In the genomic region with DNA sequence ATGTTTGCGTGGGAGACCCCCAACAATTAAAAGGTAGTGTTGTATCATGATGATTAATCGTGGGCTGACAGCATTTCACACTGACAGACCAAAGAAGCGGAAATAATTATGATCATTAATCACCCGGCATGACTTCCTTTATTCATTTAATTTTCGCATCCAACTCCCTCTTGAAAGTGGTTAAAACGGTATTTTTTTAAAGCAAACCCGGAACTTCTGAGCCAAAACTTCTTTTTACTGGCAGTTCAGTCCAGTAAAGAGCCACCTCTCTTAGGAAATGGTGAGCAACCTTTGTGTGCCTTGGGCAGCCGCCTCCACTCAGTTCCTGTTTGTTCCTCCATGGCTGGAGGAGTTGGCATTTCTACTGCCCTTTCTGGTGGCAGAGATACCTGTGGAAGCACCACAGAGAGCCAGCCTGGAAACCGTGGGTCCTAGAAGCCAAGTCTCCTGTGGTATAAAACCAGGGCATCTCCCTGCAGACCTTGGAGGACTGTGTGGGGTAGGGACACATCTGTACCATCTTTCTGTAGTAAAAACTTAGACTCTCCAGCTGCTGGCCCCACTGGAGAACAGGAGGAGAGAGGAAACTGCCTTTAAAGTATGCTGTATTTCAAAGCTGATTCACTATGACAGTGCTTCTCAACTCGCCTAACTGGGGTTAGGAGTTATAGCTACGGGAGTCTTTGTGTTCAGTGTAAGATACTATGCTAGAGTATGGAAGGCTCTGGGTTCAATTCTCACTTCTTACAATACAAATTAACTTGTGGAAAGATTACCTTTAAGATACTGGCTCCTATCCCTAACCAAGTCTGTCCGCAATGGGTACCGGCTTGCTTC, we compare ENCODE assay signal across 8 mouse cellular contexts. TPM values are rescaled to one million over a fixed set of nuclear protein-coding genes. Genes with fewer than 3 reads are reported as not detected.
DNase-seq lines count a peak whose midpoint lies in the region; ATAC-seq lines count a peak whose summit lies in the region.

No protein-coding gene starts in this region.

- H3K4me3 ChIP-seq in heart, embryonic 13.5 days, result peak overlapping the region; percentile 93
- peak overlapping the region; percentile 73 for H3K4me3 ChIP-seq in heart, embryonic 16.5 days (ENCODE audit: low read length)
- H3K4me3 ChIP-seq in limb, embryonic 11.5 days (ENCODE audit: low read depth, low read length), result peak overlapping the region; percentile 76
- H3K4me3 ChIP-seq in midbrain, embryonic 13.5 days (replicated peaks), result peak overlapping the region; percentile 66

- H3K9me3 ChIP-seq in heart, embryonic 13.5 days, result no peaks in the 10 kb centered on the region
- H3K9me3 ChIP-seq in heart, embryonic 16.5 days (replicated peaks; ENCODE audit: control insufficient read depth, low read length), result no peaks in the 10 kb centered on the region
- H3K9me3 ChIP-seq in limb, embryonic 11.5 days (ENCODE audit: control insufficient read depth, low read length), result no peaks in the 10 kb centered on the region
- no peaks in the 10 kb centered on the region for H3K9me3 ChIP-seq in midbrain, embryonic 13.5 days

- peaks cover 39% of the 10 kb centered on the region for H3K4me1 ChIP-seq in heart, embryonic 13.5 days
- peaks cover 6% of the 10 kb centered on the region for H3K4me1 ChIP-seq in heart, embryonic 16.5 days (ENCODE audit: control insufficient read depth, insufficient read depth, low read length)
- H3K4me1 ChIP-seq in limb, embryonic 11.5 days (ENCODE audit: control insufficient read depth, insufficient read depth, low read length), result peaks cover 4% of the 10 kb centered on the region; the same call in 1 of the 2 replicates
- peaks cover 13% of the 10 kb centered on the region for H3K4me1 ChIP-seq in midbrain, embryonic 13.5 days (replicated peaks)

- H3K27ac ChIP-seq in heart, embryonic 13.5 days (replicated peaks), result peak overlapping the region; percentile 81
- H3K27ac ChIP-seq in heart, embryonic 16.5 days (ENCODE audit: low read length), result peak overlapping the region; percentile 75
- H3K27ac ChIP-seq in limb, embryonic 11.5 days (replicated peaks; ENCODE audit: low read depth, low read length), result no peak overlapping the region
- H3K27ac ChIP-seq in midbrain, embryonic 13.5 days, result no peak overlapping the region

- no peaks in the 10 kb centered on the region for H3K36me3 ChIP-seq in heart, embryonic 13.5 days
- H3K36me3 ChIP-seq in heart, embryonic 16.5 days (ENCODE audit: control insufficient read depth, insufficient read depth), result no peaks in the 10 kb centered on the region
- H3K36me3 ChIP-seq in limb, embryonic 11.5 days (ENCODE audit: control insufficient read depth, insufficient read depth, low read length), result no peaks in the 10 kb centered on the region
- H3K36me3 ChIP-seq in midbrain, embryonic 13.5 days, result no peaks in the 10 kb centered on the region

- no peak for DNase-seq in heart, adult 11 months
- peak; percentile 44 for DNase-seq in brain, adult 2 months (ENCODE audit: low read depth, low spot score)
- peak; percentile 34 for DNase-seq in limb, embryonic 11.5 days (ENCODE audit: low spot score)
- no peak for DNase-seq in layer of hippocampus, postnatal 10 days (ENCODE audit: low spot score in 2 of 2)
- DNase-seq in layer of hippocampus, adult 11-12 months (ENCODE audit: low spot score), result no peak

- H3K27me3 ChIP-seq in heart, embryonic 13.5 days (replicated peaks), result no peaks in the 10 kb centered on the region
- H3K27me3 ChIP-seq in heart, embryonic 16.5 days (ENCODE audit: control insufficient read depth, insufficient read depth, low read length), result no peaks in the 10 kb centered on the region
- no peaks in the 10 kb centered on the region for H3K27me3 ChIP-seq in limb, embryonic 11.5 days (ENCODE audit: control insufficient read depth, insufficient read depth, low read length)
- no peaks in the 10 kb centered on the region for H3K27me3 ChIP-seq in midbrain, embryonic 13.5 days

- peak overlapping the region; percentile 96 for H3K9ac ChIP-seq in heart, embryonic 13.5 days
- H3K9ac ChIP-seq in heart, embryonic 16.5 days (ENCODE audit: low read length), result peak overlapping the region; percentile 89
- peak overlapping the region; percentile 86 for H3K9ac ChIP-seq in limb, embryonic 11.5 days (ENCODE audit: low read length)
- peak overlapping the region; percentile 77 for H3K9ac ChIP-seq in midbrain, embryonic 13.5 days (replicated peaks)

- ATAC-seq in heart, embryonic 13.5 days (ENCODE audit: extremely low read depth, insufficient number of reproducible peaks, low FRiP score, low TSS enrichment), result no peak
- ATAC-seq in heart, embryonic 16.5 days (replicated peaks; ENCODE audit: extremely low read depth, insufficient read depth, low FRiP score), result no peak
- ATAC-seq in limb, embryonic 11.5 days (ENCODE audit: insufficient number of reproducible peaks, low FRiP score, low TSS enrichment, low read depth), result no peak
- no peak for ATAC-seq in midbrain, embryonic 13.5 days

- WGBS in heart, embryonic 13.5 days, result 39% methylated on average over 13 of the region's 13 CpGs
- 30% methylated on average over 13 of the region's 13 CpGs for WGBS in heart, embryonic 16.5 days
- WGBS in limb, embryonic 11.5 days, result 43% methylated on average over 13 of the region's 13 CpGs
- WGBS in midbrain, embryonic 13.5 days, result 47% methylated on average over 13 of the region's 13 CpGs

- H3K4me2 ChIP-seq in heart, embryonic 13.5 days, result peak overlapping the region; percentile 74
- H3K4me2 ChIP-seq in heart, embryonic 16.5 days (ENCODE audit: low read depth, low read length), result peak overlapping the region; percentile 74
- H3K4me2 ChIP-seq in limb, embryonic 11.5 days (ENCODE audit: low read depth, severe bottlenecking), result peak overlapping the region; percentile 55
- H3K4me2 ChIP-seq in midbrain, embryonic 13.5 days (replicated peaks), result peak overlapping the region; percentile 77

RNA-seq across cellular contexts. Expression of a gene that starts 0.9 kb away (rescaled TPM):
- polyA plus RNA-seq in heart, embryonic 13.5 days (2015; fragmentation: Nextera tagmentation; extraction: Ambion mirVana), result 50.7 and 56.2 TPM in 2 replicates
- 40.8 and 41.7 TPM in 2 replicates for polyA plus RNA-seq in heart, embryonic 16.5 days (2015; fragmentation: Nextera tagmentation; extraction: Ambion mirVana)
- 66.3 and 67.2 TPM in 2 replicates for polyA plus RNA-seq in limb, embryonic 11.5 days (2014; fragmentation: Nextera tagmentation; extraction: Ambion mirVana)
- polyA plus RNA-seq in midbrain, embryonic 13.5 days (2015; fragmentation: Nextera tagmentation; extraction: Ambion mirVana), result 30.6 and 31.1 TPM in 2 replicates
- total RNA-seq in layer of hippocampus, postnatal 10 days (2021), result 10 to 100 TPM; 17.2 to 21.4 TPM

Comparison
In these comparisons a context has a peak if more than half of its experiments do, and no peak if none do; other contexts are left out.
1. H3K27ac ChIP-seq: peak in heart, embryonic 13.5 days (single experiment) and heart, embryonic 16.5 days (single experiment); none in limb, embryonic 11.5 days (single experiment) and midbrain, embryonic 13.5 days (single experiment).
2. DNase-seq: peak in brain, adult 2 months (single experiment) and limb, embryonic 11.5 days (single experiment); none in heart, adult 11 months (single experiment), layer of hippocampus, postnatal 10 days (0 of 2) and layer of hippocampus, adult 11-12 months (single experiment).
3. Peak in every context shown above with its lines, with median percentiles within 50 percentile points of each other: H3K4me2 ChIP-seq, H3K4me3 ChIP-seq and H3K9ac ChIP-seq.